Mouse (Mus musculus): ENCODE results near the gene Vwa3b.

DNA sequence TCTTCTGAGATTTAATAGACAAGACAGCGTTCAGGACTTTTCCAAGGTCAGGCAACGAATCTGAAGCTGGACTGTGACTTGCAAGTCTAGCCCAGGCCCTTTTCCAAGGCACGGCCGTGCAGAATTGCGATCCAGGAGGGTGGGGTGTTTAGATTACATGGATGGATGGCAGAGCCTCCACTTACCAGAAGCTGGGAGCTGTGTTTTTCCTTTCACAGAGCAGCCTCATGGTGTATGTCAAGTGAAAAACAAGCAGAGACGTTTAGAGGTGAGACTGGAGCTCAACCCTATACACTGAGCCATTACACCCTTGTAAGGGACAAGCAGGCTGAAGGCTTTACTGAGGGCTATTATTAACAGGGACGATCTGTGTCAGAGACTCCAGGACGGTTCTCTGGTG lies 21.9 kb upstream of the Vwa3b start:
- no peak for TF ChIP-seq CTCF (IDR thresholded peaks at IDR 0.05; ENCODE audit: low read depth, low read length)
- no peak for TF ChIP-seq POLR2A (IDR thresholded peaks at IDR 0.05; ENCODE audit: insufficient read depth, low read length)
